Mouse (Mus musculus) embryonic facial prominence, embryonic 15.5 days (tissue): Measurements from ENCODE around the gene Adat2. TPM values are rescaled to one million over a fixed set of nuclear protein-coding genes. Genes with fewer than 3 reads are reported as not detected.

Experiments
- ATAC-seq: fragments of 200-750 bp; cut with Nextera tagmentation; 2 replicates; pipeline ENCODE4 v1.8.0; 2017; ENCODE audit warnings: low read depth, moderate TSS enrichment; ENCODE audit not compliant: insufficient number of reproducible peaks, low FRiP score, low TSS enrichment
- H3K27ac ChIP-seq: fragments of 300-500 bp; sonication (generic); replicated peaks from 2 replicates; pipeline ENCODE4 v1.5.1; 2015; ENCODE audit warnings: mild to moderate bottlenecking, inconsistent platforms
- H3K27me3 ChIP-seq: fragments of 300-500 bp; sonication (generic); 2 replicates; pipeline ENCODE4 v1.6.1; 2015; ENCODE audit warnings: inconsistent platforms
- H3K36me3 ChIP-seq: fragments of 300-500 bp; sonication (generic); 2 replicates; pipeline ENCODE4 v1.6.1; 2015; ENCODE audit warnings: mild to moderate bottlenecking, inconsistent platforms
- H3K4me1 ChIP-seq: fragments of 300-500 bp; sonication (generic); 2 replicates; pipeline ENCODE4 v1.6.1; 2015; ENCODE audit warnings: inconsistent platforms
- H3K4me2 ChIP-seq: fragments of 300-500 bp; sonication (generic); replicated peaks from 2 replicates; pipeline ENCODE4 v1.6.1; 2015; ENCODE audit warnings: mild to moderate bottlenecking, inconsistent platforms
- H3K4me3 ChIP-seq: fragments of 300-500 bp; sonication (generic); replicated peaks from 2 replicates; pipeline ENCODE4 v1.5.1; 2015; ENCODE audit warnings: mild to moderate bottlenecking, inconsistent platforms
- H3K9ac ChIP-seq: fragments of 300-500 bp; sonication (generic); 2 replicates; pipeline ENCODE4 v1.6.1; 2015; ENCODE audit warnings: inconsistent platforms
- H3K9me3 ChIP-seq: fragments of 300-500 bp; sonication (generic); replicated peaks from 2 replicates; pipeline ENCODE4 v1.6.1; 2016; ENCODE audit warnings: inconsistent platforms
- WGBS: fragments of 180-500 bp; shearing (Covaris S2); methylation state at CpG from one replicate; pipeline ENCODE4 v1.1.7; 2015; 5-methylcytosine and 5-hydroxymethylcytosine counted together
- polyA plus RNA-seq: library from polyadenylated mRNA; unstranded; fragments of >200 nt; fragmentation: Nextera tagmentation; extraction: Ambion mirVana; gene quantifications from 2 replicates; pipeline ENCODE4 v1.2.1, GENCODE M21; 2015

The Adat2 gene
- polyA plus RNA-seq, 1 experiment from 2014 or later: 4.0 TPM

DNA sequence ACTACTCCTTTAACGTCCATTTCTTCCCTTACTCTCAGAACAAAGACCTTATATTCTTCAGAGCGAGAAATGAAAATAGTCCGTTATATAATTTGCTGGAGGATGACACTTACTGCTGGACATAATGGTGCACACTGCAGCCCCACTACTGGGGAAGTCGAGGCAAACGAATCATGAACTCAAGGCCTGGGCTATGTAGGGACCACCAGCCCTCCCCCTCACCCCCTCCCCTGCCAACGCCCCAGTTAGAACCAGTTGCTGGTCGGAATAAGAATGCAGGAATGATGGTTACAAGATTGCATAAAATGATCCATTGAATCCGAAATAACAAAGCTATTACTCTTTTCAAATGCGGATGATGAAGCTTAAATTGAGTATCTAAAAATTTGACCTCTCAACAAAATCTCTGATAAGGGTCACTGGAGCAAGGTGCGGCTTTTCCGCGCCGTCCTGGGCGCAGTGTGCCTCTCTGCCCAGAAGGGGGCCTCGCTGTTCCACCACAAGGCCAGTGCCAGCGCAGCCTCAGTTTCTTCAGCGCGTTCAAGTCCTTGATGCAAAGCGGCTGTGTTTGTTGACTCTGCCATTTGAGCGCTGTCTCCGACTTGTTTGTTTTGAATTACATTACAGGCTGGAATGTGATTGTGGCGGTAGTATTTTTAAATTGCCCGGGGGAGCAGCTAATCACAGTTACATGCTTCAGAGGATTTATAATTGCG lies 11.8 kb downstream of the Adat2 start:
- Histone ChIP-seq H3K4me2 (peak overlapping the region; percentile 51), H3K9ac (no peak overlapping the region), H3K36me3 (peaks cover 31% of the 10 kb centered on the region), H3K9me3 (no peaks in the 10 kb centered on the region), H3K27ac (no peak overlapping the region), H3K4me3 (peak overlapping the region; percentile 32), H3K4me1 (peaks cover 9% of the 10 kb centered on the region), H3K27me3 (peaks cover 7% of the 10 kb centered on the region; the same call in 1 of the 2 replicates)
- ATAC-seq: peak; percentile 67; the same call in 1 of the 2 replicates
- 24% methylated on average over 24 of the region's 24 CpGs for WGBS

DNA sequence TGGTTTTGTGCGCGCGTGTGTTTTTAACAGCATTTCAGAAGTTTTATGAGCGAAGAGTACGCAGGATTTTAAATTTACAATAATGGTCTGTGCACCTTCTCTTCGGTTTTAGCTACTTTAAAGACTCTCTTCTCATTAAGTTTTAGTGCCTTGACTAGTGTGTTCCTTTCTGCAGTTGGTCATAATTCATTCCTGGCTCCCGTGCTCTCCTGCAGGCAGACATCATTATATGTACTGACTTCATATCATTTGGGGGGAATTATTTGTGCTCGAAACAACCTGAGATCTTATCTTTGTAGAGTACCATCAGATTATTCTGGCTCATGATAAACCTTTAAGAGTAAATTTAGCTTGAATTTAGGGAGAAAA lies 12.4 kb downstream of the Adat2 start:
- H3K9me3 ChIP-seq: no peaks in the 10 kb centered on the region
- H3K4me2 ChIP-seq: peak overlapping the region; percentile 51
- ATAC-seq: no peak
- WGBS: 17% methylated on average over 8 of the region's 8 CpGs
- H3K9ac ChIP-seq: no peak overlapping the region
- H3K27me3 ChIP-seq: peaks cover 7% of the 10 kb centered on the region; the same call in 1 of the 2 replicates
- no peak overlapping the region for H3K27ac ChIP-seq
- peak overlapping the region; percentile 32 for H3K4me3 ChIP-seq
- H3K36me3 ChIP-seq: peaks cover 30% of the 10 kb centered on the region
- peaks cover 14% of the 10 kb centered on the region for H3K4me1 ChIP-seq

DNA sequence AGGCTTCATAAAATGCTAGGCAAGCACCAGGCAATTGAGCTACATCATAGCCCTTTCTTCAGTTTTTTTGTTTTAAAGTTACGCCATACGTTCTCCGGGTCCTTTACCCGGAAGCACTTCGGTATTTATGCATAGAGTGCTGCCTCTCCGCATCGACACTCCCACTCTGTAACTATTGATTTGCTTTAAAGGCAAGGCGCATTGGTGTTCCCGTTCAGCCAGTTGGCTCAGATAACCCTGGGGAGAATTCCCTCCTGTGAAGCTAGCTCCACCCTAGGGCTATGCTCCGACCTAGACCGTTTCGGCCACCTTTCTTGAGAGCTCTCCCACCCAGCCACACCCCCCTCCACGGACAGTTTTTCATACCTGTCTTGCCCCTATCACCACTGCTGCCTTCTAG lies 13.7 kb downstream of the Adat2 start:
- Histone ChIP-seq H3K9me3 (no peaks in the 10 kb centered on the region), H3K4me3 (no peak overlapping the region), H3K9ac (no peak overlapping the region), H3K27ac (no peak overlapping the region), H3K4me2 (no peak overlapping the region), H3K4me1 (peaks cover 15% of the 10 kb centered on the region), H3K36me3 (peaks cover 18% of the 10 kb centered on the region; the same call in 1 of the 2 replicates), H3K27me3 (peaks cover 7% of the 10 kb centered on the region; the same call in 1 of the 2 replicates)
- 49% methylated on average over 13 of the region's 13 CpGs for WGBS
- ATAC-seq: no peak

DNA sequence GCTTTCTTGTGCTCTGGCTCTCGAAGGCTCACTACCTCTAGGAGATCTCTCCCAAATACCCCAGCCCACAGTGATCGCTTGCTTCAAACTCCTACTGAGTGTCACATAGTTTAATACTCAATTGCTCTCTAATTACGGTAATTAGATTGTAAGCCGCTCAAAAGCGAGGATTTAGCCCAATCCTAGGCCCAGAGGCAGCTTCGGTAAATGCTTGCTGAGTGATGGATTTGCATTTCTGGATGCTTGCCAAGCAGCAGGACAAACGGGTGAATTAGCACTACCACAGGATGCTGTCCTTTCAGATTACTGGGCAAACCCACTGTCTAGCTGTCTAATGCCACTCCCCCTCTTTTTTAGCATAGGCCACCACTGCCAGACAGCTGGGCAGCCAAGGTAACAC lies 17.1 kb downstream of the Adat2 start:
- Histone ChIP-seq H3K36me3 (no peaks in the 10 kb centered on the region), H3K27ac (no peak overlapping the region), H3K4me3 (no peak overlapping the region), H3K27me3 (peaks cover 7% of the 10 kb centered on the region; the same call in 1 of the 2 replicates), H3K9me3 (no peaks in the 10 kb centered on the region), H3K4me2 (no peak overlapping the region), H3K4me1 (peaks cover 9% of the 10 kb centered on the region), H3K9ac (no peak overlapping the region)
- 26% methylated on average over 7 of the region's 7 CpGs for WGBS
- no peak for ATAC-seq

GRCm38 (mm10) chr10:13570697-13571538 lies 18.2 kb downstream of the Adat2 start:
- H3K4me1 ChIP-seq: peaks cover 6% of the 10 kb centered on the region
- H3K4me2 ChIP-seq: no peak overlapping the region
- ATAC-seq: no peak
- no peak overlapping the region for H3K27ac ChIP-seq
- H3K36me3 ChIP-seq: no peaks in the 10 kb centered on the region
- H3K27me3 ChIP-seq: peaks cover 7% of the 10 kb centered on the region; the same call in 1 of the 2 replicates
- H3K9me3 ChIP-seq: no peaks in the 10 kb centered on the region
- 70% methylated on average over 9 of the region's 9 CpGs for WGBS
- H3K4me3 ChIP-seq: no peak overlapping the region
- H3K9ac ChIP-seq: no peak overlapping the region

DNA sequence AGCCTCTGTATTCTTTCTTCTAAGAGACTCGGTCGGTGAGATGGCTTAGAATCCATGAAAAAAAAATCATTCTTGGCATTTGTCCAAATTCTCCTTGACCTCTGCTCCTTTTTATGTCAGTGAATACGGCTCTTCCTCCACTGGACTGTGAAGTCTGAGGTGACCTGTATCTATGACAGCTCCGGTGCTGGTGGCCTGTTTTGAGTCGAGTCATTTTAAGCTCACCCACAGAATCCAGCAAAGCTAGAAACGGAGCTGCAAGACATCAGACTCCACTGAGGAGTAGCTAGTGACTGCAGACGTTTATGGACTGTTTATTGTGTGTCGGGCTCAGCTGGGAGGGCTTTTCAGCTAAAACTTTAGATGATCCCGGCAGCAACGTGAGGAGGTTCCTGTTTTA lies 19.3 kb downstream of the Adat2 start:
- WGBS: 59% methylated on average over 10 of the region's 10 CpGs
- no peak overlapping the region for H3K4me2 ChIP-seq

GRCm38 (mm10) chr10:13572410-13572809 lies 19.7 kb downstream of the Adat2 start:
- Histone ChIP-seq H3K9me3 (no peaks in the 10 kb centered on the region), H3K27me3 (peaks cover 7% of the 10 kb centered on the region; the same call in 1 of the 2 replicates), H3K9ac (no peak overlapping the region), H3K36me3 (no peaks in the 10 kb centered on the region), H3K4me2 (no peak overlapping the region), H3K4me1 (peaks cover 6% of the 10 kb centered on the region), H3K27ac (no peak overlapping the region), H3K4me3 (no peak overlapping the region)
- ATAC-seq: no peak
- 78% methylated on average over 6 of the region's 6 CpGs for WGBS

More for the DNA sequence above, 19.3 kb downstream of the Adat2 start:
- Histone ChIP-seq H3K9me3 (no peaks in the 10 kb centered on the region), H3K4me3 (no peak overlapping the region), H3K4me1 (peaks cover 6% of the 10 kb centered on the region), H3K27me3 (peaks cover 7% of the 10 kb centered on the region; the same call in 1 of the 2 replicates), H3K9ac (no peak overlapping the region), H3K27ac (no peak overlapping the region), H3K36me3 (no peaks in the 10 kb centered on the region)
- no peak for ATAC-seq

DNA sequence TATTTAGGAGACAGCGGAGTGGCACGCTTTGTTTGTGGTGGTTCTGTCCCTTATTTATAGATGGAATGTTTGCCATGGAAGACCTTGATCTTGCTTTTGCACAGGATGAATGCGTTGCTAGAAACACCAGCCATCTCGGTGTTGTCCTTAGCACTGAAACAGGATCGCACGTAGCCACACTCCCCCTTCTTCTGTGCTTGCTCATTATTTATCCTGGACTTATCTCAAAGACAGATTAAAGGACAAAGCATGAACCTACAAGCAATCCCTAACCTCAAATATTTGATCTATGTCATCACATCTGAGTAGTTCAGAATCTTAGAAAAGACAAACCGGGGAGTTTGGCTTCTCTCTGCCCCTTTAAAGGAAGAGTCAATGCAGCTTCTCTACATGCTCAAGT lies 24.4 kb downstream of the Adat2 start:
- Histone ChIP-seq H3K27ac (no peak overlapping the region), H3K36me3 (no peaks in the 10 kb centered on the region), H3K9me3 (no peaks in the 10 kb centered on the region), H3K4me3 (no peak overlapping the region), H3K27me3 (no peaks in the 10 kb centered on the region), H3K9ac (no peak overlapping the region), H3K4me1 (no peaks in the 10 kb centered on the region), H3K4me2 (no peak overlapping the region)
- ATAC-seq: no peak
- WGBS: 73% methylated on average over 7 of the region's 7 CpGs

DNA sequence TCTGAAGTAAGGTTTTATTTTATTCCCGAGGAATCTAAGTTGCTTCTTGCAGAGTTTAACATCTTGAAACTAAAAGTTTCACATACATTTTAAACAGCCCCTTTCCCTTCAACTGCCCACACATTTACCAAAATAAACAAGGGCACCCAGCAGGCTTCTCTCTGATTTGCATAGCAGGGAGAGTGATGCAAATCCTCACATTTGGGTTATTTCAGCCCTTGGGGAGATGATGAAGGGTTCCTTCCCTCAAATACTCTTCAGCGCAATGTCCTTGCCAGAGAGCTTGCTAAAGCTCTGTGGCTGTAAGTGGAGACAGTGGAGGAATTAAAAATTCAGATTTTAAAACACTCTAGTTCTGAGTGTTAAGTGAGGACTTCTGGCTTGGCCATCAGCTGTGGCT lies 35.2 kb downstream of the Adat2 start:
- WGBS: 65% methylated on average over 2 of the region's 2 CpGs
- H3K4me3 ChIP-seq: no peak overlapping the region
- ATAC-seq: no peak
- H3K27ac ChIP-seq: no peak overlapping the region
- 0 out of 2 replicates have a peak, but pooled peaks cover 2% of the 10 kb centered on the region for H3K27me3 ChIP-seq
- H3K36me3 ChIP-seq: no peaks in the 10 kb centered on the region
- no peaks in the 10 kb centered on the region for H3K4me1 ChIP-seq
- no peaks in the 10 kb centered on the region for H3K9me3 ChIP-seq
- no peak overlapping the region for H3K4me2 ChIP-seq
- H3K9ac ChIP-seq: no peak overlapping the region

- no peaks in the 10 kb centered on the region for H3K9me3 ChIP-seq
- WGBS: 89% methylated on average over 10 of the region's 10 CpGs
- 0 out of 2 replicates have a peak, but pooled peaks cover 2% of the 10 kb centered on the region for H3K27me3 ChIP-seq
- no peak overlapping the region for H3K27ac ChIP-seq
- no peak overlapping the region for H3K9ac ChIP-seq
- H3K4me2 ChIP-seq: no peak overlapping the region
- ATAC-seq: no peak
- peaks cover 5% of the 10 kb centered on the region; the same call in 1 of the 2 replicates for H3K4me1 ChIP-seq
- H3K36me3 ChIP-seq: no peaks in the 10 kb centered on the region
- H3K4me3 ChIP-seq: no peak overlapping the region
These were observed 39.5 kb downstream of the Adat2 start for GRCm38 (mm10) chr10:13592196-13592595.

DNA sequence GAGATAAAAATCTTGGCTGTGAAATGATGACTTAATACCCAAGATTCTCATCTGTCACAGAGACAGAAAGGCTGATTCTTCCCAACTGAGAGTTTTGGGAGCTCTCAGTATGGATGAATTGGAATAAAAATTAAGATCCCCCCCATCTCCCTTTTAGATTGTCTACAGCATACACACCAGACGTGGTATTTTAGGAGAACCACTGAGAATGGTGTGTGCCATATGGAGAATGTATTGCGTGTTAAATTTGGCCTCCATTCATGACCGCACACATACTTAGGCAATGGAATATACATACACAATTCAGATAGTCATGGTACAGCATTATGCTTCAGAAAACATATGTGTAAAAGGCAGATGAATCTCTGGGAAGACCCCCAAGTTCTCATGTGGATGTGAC lies 40.8 kb downstream of the Adat2 start:
- WGBS: 70% methylated on average over 3 of the region's 3 CpGs
- Histone ChIP-seq H3K27me3 (no peaks in the 10 kb centered on the region), H3K4me1 (peaks cover 5% of the 10 kb centered on the region; the same call in 1 of the 2 replicates), H3K9ac (no peak overlapping the region), H3K4me3 (no peak overlapping the region), H3K4me2 (no peak overlapping the region), H3K27ac (no peak overlapping the region), H3K36me3 (no peaks in the 10 kb centered on the region), H3K9me3 (no peaks in the 10 kb centered on the region)
- no peak for ATAC-seq
